Mouse (Mus musculus) layer of hippocampus, adult 6 months (tissue): Measurements from ENCODE around the gene Nkapd1. TPM values are rescaled to one million over a fixed set of nuclear protein-coding genes. Genes with fewer than 3 reads are reported as not detected.

ENCODE experiments used
- long read RNA-seq, 2 experiments: library from polyadenylated mRNA; unstranded; transcript quantifications; one replicate each; pipeline ENCODE4 v2.0.0; 2019 to 2020
- polyA plus RNA-seq: library from polyadenylated mRNA; unstranded; fragments of <200 nt; fragmentation: Nextera tagmentation; gene quantifications from 2 replicates; pipeline ENCODE4 v1.2.3, GENCODE M21; 2021

The Nkapd1 gene
- 15.6 and 17.5 TPM in 2 replicates for polyA plus RNA-seq
- long read RNA-seq, experiment 1, transcript Nkapd1-203 (6 exons, 1,225 nt) = major isoform, 11 of 19 reads
- long read RNA-seq, experiment 1, partial matches to known transcripts = 1 of 19 reads
- long read RNA-seq, experiment 1, other reads (novel, unspliced or antisense) = 4 of 19 reads
- long read RNA-seq, experiment 2, transcript Nkapd1-203 (6 exons, 1,225 nt) = major isoform, 16 of 29 reads
- long read RNA-seq, experiment 2, partial matches to known transcripts = 4 of 29 reads
- long read RNA-seq, experiment 2, other reads (novel, unspliced or antisense) = 5 of 29 reads

GRCm38 (mm10) chr9:50616766-50617603, at the start of gene Nkapd1, which contains the start of gene Pih1d2:
Gene Nkapd1, minus strand, starts transcription at chr9:50617464.
Gene Pih1d2, plus strand, starts transcription at chr9:50617321.

GRCm38 (mm10) chr9:50659392-50660217, 42.3 kb upstream of the Nkapd1 start, which contains the start of gene Dlat:
Gene Dlat, minus strand, starts transcription at chr9:50659780.

GRCm38 (mm10) chr9:50603189-50603997, 13.9 kb downstream of the Nkapd1 start, which contains the start of the genes Sdhd and Timm8b:
Gene Sdhd, minus strand, starts transcription at chr9:50603812.
Gene Timm8b, plus strand, starts transcription at chr9:50603910.

DNA sequence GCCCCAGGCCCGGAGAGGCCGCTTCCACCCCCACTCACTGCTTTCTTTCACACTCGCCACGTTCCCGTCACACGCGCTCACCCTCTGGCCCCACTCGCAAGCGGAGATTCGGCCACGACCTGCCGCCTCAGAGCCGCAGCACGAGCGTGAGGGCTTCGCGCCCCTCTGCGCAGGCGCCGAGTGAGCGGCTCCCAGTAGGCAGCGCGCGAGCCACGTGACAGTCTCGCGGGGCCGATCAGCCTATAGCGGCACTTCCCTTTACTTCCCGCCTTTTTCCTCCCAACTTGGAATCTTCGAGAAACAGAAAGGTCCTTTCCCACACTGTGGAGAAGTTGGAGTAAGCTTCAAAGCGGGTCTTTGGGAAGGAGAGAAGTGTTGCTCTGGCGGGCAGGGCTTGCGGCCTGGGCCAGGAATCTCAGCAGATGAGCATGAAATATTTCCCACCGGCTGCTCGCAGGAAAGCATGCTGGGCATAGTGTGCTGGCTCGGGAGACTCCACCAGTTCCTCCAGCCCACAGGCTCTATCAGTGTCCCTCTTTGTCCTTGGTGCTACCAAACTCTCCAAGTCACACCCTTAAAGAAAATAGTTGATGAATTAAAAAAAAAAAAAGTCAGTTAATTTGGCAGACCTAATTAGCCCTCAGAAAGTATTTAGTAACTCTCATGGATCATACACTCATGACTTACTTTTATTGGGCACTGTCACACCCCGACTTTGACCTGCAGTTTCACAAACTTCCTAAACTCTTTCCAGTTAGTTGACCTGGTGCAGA, 55.9 kb downstream of the Nkapd1 start, which contains the start of gene Tex12:
TSS of gene Tex12 (minus strand) at position 181 of the 773 bp plus-strand sequence.

Other genes with a start within 250 kb of the Nkapd1 start
- 0.24 and 0.33 TPM in 2 replicates for gene Plet1, start 122.9 kb downstream of the Nkapd1 start, polyA plus RNA-seq
- gene Pts, start 88.7 kb downstream of the Nkapd1 start, polyA plus RNA-seq = 134 TPM in 2 replicates
- 58.9 and 65.7 TPM in 2 replicates for gene Il18, start 62.6 kb downstream of the Nkapd1 start, polyA plus RNA-seq
- gene Bco2, start 62.3 kb downstream of the Nkapd1 start, polyA plus RNA-seq = 3.0 and 3.7 TPM in 2 replicates
- gene Tex12, start 56.1 kb downstream of the Nkapd1 start, polyA plus RNA-seq = 0.16 TPM in 1 of 2 replicates, not detected in the other
- gene Sdhd, start 13.7 kb downstream of the Nkapd1 start, polyA plus RNA-seq = 162 and 171 TPM in 2 replicates
- gene Timm8b, start 13.6 kb downstream of the Nkapd1 start, polyA plus RNA-seq = 984 and 1,066 TPM in 2 replicates
- gene Pih1d2, start 143 bp downstream of the Nkapd1 start, polyA plus RNA-seq = 5.5 and 8.0 TPM in 2 replicates
- gene Dlat, start 42.3 kb upstream of the Nkapd1 start, polyA plus RNA-seq = 35.3 and 36.1 TPM in 2 replicates
- gene Dixdc1, start 122.1 kb upstream of the Nkapd1 start, polyA plus RNA-seq = 29.8 and 33.8 TPM in 2 replicates
- gene 2310030G06Rik, start 129.1 kb upstream of the Nkapd1 start, polyA plus RNA-seq = 3.4 and 3.6 TPM in 2 replicates
- gene Cryab, start 133.9 kb upstream of the Nkapd1 start, polyA plus RNA-seq = 308 and 325 TPM in 2 replicates
- gene Hspb2, start 134.9 kb upstream of the Nkapd1 start, polyA plus RNA-seq = 2.2 and 3.1 TPM in 2 replicates
- gene Fdxacb1, start 150.8 kb upstream of the Nkapd1 start, polyA plus RNA-seq = 5.2 and 6.0 TPM in 2 replicates
- gene Alg9, start 157.6 kb upstream of the Nkapd1 start, polyA plus RNA-seq = 10.0 and 10.5 TPM in 2 replicates
- gene 1110032A03Rik, start 158.1 kb upstream of the Nkapd1 start, polyA plus RNA-seq = 95.2 and 108 TPM in 2 replicates
- gene Ppp2r1b, start 227.8 kb upstream of the Nkapd1 start, polyA plus RNA-seq = 7.3 and 9.1 TPM in 2 replicates